Mouse (Mus musculus) bone marrow macrophage, adult 2 months (primary cell): ENCODE results near the gene Scyl1.

ENCODE experiments used
- CTCF ChIP-seq: IDR thresholded peaks from 2 replicates; pipeline ENCODE4 v1.5.1; 2012; ENCODE audit warnings: low read depth, mild to moderate bottlenecking, low read length, moderate library complexity
- POLR2A ChIP-seq: IDR thresholded peaks from 2 replicates; pipeline ENCODE4 v1.6.1; 2012; ENCODE audit warnings: mild to moderate bottlenecking, low read depth, low read length, borderline replicate concordance

GRCm38 (mm10) chr19:5725029-5725707 is 46.1 kb downstream of the Scyl1 start:
- no peak for TF ChIP-seq CTCF
- TF ChIP-seq POLR2A, result no peak
